Mouse (Mus musculus): ENCODE results near the gene Cux2. TPM values are rescaled to one million over a fixed set of nuclear protein-coding genes. Genes with fewer than 3 reads are reported as not detected.

Cux2 gene
- polyA plus RNA-seq, 1 experiment from 2014 or later = 1.5 TPM

DNA sequence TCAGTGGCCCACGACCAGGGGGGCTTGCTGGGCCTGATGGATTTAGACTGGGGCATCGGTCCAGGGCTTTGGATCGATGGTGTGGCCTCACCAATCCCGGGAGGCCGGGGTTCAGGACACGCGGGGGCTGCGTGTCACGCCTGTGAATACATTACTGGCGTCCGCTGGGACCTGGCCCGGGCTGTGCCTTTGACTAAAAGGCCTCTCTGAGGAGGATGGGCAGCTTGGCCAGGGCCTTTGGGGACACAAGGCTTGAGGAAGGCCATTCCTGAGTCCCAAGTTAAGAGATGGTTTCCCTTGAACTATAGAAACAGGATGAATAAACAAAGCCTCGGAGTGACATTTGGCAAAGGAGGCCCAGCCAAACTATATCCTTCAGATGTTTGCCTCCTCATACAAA lies 32.6 kb downstream of the Cux2 start:
- H3K9ac ChIP-seq (ENCODE audit: low read depth, low read length) = no peak overlapping the region

DNA sequence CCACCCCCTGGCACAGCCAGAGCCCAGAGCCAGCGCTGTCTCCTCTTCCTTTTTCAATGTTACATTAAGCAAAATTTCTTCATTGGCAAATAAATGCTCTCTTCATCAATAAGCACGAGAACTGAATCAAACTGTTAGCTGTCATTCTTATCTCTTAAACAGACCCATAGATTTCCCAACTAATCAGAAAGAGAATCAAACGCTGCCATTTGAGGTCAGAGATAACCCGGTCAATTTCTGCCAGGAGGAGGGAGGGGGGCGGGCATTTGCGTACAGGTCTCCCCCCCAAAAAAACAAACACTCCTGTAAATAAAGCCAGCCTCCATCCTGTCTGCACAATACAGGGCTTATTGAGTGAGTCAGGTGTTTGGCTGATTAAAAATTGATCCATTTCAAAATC lies 33.2 kb downstream of the Cux2 start:
- ATAC-seq = no peak
- H3K9me3 ChIP-seq (ENCODE audit: control insufficient read depth) = no peaks in the 10 kb centered on the region
- H3K27me3 ChIP-seq (replicated peaks; ENCODE audit: control insufficient read depth, insufficient read depth, low read length) = no peaks in the 10 kb centered on the region
- H3K4me2 ChIP-seq (replicated peaks; ENCODE audit: low read depth) = no peak overlapping the region
- H3K9ac ChIP-seq (ENCODE audit: low read depth, low read length) = no peak overlapping the region
- H3K4me1 ChIP-seq (replicated peaks; ENCODE audit: control insufficient read depth, insufficient read depth, low read length) = no peaks in the 10 kb centered on the region
- H3K27ac ChIP-seq (ENCODE audit: low read depth, low read length) = no peak overlapping the region
- no peak for TF ChIP-seq CTCF (IDR thresholded peaks at IDR 0.05; ENCODE audit: low read depth)
- no peak overlapping the region for H3K4me3 ChIP-seq (ENCODE audit: low read depth, low read length)
- no peaks in the 10 kb centered on the region for H3K36me3 ChIP-seq (ENCODE audit: control insufficient read depth, insufficient read depth)
- WGBS = 66% methylated on average over 6 of the region's 6 CpGs

More for the DNA sequence above, 32.6 kb downstream of the Cux2 start:
- TF ChIP-seq CTCF (IDR thresholded peaks at IDR 0.05; ENCODE audit: low read depth) = no peak
- H3K4me3 ChIP-seq (ENCODE audit: low read depth, low read length) = no peak overlapping the region
- no peaks in the 10 kb centered on the region for H3K4me1 ChIP-seq (replicated peaks; ENCODE audit: control insufficient read depth, insufficient read depth, low read length)
- 49% methylated on average over 13 of the region's 13 CpGs for WGBS
- H3K27me3 ChIP-seq (replicated peaks; ENCODE audit: control insufficient read depth, insufficient read depth, low read length) = no peaks in the 10 kb centered on the region
- no peaks in the 10 kb centered on the region for H3K36me3 ChIP-seq (ENCODE audit: control insufficient read depth, insufficient read depth)
- ATAC-seq = no peak
- no peak overlapping the region for H3K4me2 ChIP-seq (replicated peaks; ENCODE audit: low read depth)
- H3K27ac ChIP-seq (ENCODE audit: low read depth, low read length) = no peak overlapping the region
- no peaks in the 10 kb centered on the region for H3K9me3 ChIP-seq (ENCODE audit: control insufficient read depth)

DNA sequence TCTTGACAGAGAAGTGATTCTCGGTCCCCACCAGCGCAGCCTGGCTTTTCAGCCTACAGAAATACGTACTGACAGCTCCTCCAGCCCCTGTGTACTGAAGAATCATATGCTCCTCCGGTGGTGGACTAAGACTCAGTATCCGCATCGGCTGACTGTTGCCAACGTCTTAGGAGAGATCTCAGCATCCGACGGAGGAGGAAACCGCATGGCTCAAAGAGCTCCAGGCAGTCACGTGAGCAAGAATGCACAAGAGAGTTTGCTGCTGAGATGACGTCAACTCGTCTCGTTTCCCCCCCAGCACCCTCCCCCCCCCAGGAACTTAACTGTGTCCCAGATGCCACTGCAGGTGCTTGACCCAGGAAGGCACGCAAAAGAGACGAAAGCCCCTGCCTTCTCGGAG lies 34.8 kb downstream of the Cux2 start:
- H3K4me3 ChIP-seq (ENCODE audit: low read depth, low read length) = no peak overlapping the region
- no peak overlapping the region for H3K4me2 ChIP-seq (replicated peaks; ENCODE audit: low read depth)
- WGBS = 81% methylated on average over 17 of the region's 17 CpGs
- no peak overlapping the region for H3K27ac ChIP-seq (ENCODE audit: low read depth, low read length)
- no peaks in the 10 kb centered on the region for H3K9me3 ChIP-seq (ENCODE audit: control insufficient read depth)
- no peak for TF ChIP-seq CTCF (IDR thresholded peaks at IDR 0.05; ENCODE audit: low read depth)
- H3K36me3 ChIP-seq (ENCODE audit: control insufficient read depth, insufficient read depth) = no peaks in the 10 kb centered on the region
- H3K27me3 ChIP-seq (replicated peaks; ENCODE audit: control insufficient read depth, insufficient read depth, low read length) = no peaks in the 10 kb centered on the region
- no peak overlapping the region for H3K9ac ChIP-seq (ENCODE audit: low read depth, low read length)
- ATAC-seq = no peak
- no peaks in the 10 kb centered on the region for H3K4me1 ChIP-seq (replicated peaks; ENCODE audit: control insufficient read depth, insufficient read depth, low read length)

DNA sequence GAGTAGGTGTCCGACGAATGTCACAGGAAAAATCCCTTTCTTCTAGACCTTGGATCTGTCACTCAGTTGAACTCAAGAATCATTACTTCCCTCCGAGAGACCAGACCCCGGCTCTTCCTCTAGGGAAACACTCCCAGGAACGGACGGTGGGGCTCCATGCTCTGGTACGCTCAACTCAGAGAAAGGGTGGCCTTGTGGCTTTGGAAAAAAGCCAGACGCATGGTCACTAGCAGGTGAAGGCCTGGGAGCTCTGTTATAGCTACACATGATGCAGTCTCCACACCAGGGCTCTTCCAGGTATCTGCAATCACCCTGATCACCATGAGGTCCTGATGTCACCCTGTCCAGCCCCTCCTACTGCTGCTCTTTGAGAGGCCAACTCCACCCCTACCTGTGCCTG lies 35.2 kb downstream of the Cux2 start:
- no peaks in the 10 kb centered on the region for H3K4me1 ChIP-seq (replicated peaks; ENCODE audit: control insufficient read depth, insufficient read depth, low read length)
- no peak for ATAC-seq
- H3K27ac ChIP-seq (ENCODE audit: low read depth, low read length) = no peak overlapping the region
- H3K4me3 ChIP-seq (ENCODE audit: low read depth, low read length) = no peak overlapping the region
- no peak overlapping the region for H3K9ac ChIP-seq (ENCODE audit: low read depth, low read length)
- WGBS = 83% methylated on average over 8 of the region's 8 CpGs
- no peak for TF ChIP-seq CTCF (IDR thresholded peaks at IDR 0.05; ENCODE audit: low read depth)
- no peaks in the 10 kb centered on the region for H3K27me3 ChIP-seq (replicated peaks; ENCODE audit: control insufficient read depth, insufficient read depth, low read length)
- H3K4me2 ChIP-seq (replicated peaks; ENCODE audit: low read depth) = no peak overlapping the region
- H3K36me3 ChIP-seq (ENCODE audit: control insufficient read depth, insufficient read depth) = no peaks in the 10 kb centered on the region
- no peaks in the 10 kb centered on the region for H3K9me3 ChIP-seq (ENCODE audit: control insufficient read depth)

DNA sequence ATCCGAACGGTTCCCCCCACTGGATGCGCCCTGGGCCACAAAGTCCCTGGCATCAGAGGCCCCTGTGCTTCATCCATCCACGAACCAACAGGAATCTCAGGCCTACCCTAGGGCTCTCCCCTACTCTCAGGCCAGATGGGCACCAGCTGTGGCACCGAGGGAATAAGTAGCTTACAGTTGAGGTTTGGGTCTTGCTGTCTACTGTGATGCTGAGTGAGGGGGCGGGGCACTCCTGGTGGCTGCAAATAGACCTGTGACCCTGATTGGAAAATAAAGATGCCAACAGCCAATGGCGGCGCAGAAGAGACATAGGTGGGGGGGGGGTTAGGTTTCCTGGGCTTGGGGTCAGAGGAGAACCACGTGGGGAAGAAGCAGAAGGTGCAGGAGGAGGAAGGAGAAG lies 38.6 kb downstream of the Cux2 start:
- H3K27me3 ChIP-seq (replicated peaks; ENCODE audit: control insufficient read depth, insufficient read depth, low read length) = no peaks in the 10 kb centered on the region
- no peaks in the 10 kb centered on the region for H3K4me1 ChIP-seq (replicated peaks; ENCODE audit: control insufficient read depth, insufficient read depth, low read length)
- no peaks in the 10 kb centered on the region for H3K9me3 ChIP-seq (ENCODE audit: control insufficient read depth)
- no peak overlapping the region for H3K4me3 ChIP-seq (ENCODE audit: low read depth, low read length)
- no peak for TF ChIP-seq CTCF (IDR thresholded peaks at IDR 0.05; ENCODE audit: low read depth)
- no peak overlapping the region for H3K4me2 ChIP-seq (replicated peaks; ENCODE audit: low read depth)
- H3K36me3 ChIP-seq (ENCODE audit: control insufficient read depth, insufficient read depth) = no peaks in the 10 kb centered on the region
- WGBS = 50% methylated on average over 9 of the region's 9 CpGs
- no peak overlapping the region for H3K9ac ChIP-seq (ENCODE audit: low read depth, low read length)
- no peak for ATAC-seq
- no peak overlapping the region for H3K27ac ChIP-seq (ENCODE audit: low read depth, low read length)

DNA sequence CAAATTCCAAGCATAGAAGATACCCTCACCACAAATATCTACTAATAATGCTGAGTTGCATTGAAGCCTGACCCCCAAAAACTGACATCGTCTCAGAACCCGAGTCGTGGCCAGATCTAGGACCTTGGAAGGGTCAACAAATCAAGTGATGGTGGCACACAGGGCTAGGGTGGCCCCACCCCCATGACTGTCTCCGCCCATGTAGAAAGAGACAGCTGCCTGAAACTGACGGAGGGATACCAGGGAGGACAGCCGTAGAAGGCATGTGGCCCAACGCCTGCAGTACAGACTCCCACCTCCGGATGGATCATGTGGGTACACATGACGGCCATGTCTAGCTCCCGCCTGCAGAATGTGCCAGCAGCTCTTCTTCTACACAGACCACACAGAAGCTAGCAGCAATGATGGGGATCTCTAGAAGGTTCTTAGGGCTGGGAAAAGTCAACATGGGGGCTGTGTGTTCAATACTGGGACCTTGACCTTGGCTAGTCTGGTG lies 41.9 kb downstream of the Cux2 start:
- Histone ChIP-seq H3K27me3 (replicated peaks; ENCODE audit: control insufficient read depth, insufficient read depth, low read length) (no peaks in the 10 kb centered on the region), H3K4me3 (ENCODE audit: low read depth, low read length) (no peak overlapping the region), H3K4me2 (replicated peaks; ENCODE audit: low read depth) (no peak overlapping the region), H3K27ac (ENCODE audit: low read depth, low read length) (no peak overlapping the region), H3K36me3 (ENCODE audit: control insufficient read depth, insufficient read depth) (no peaks in the 10 kb centered on the region), H3K9ac (ENCODE audit: low read depth, low read length) (no peak overlapping the region), H3K9me3 (ENCODE audit: control insufficient read depth) (no peaks in the 10 kb centered on the region), H3K4me1 (replicated peaks; ENCODE audit: control insufficient read depth, insufficient read depth, low read length) (no peaks in the 10 kb centered on the region)
- TF ChIP-seq CTCF (IDR thresholded peaks at IDR 0.05; ENCODE audit: low read depth) = no peak
- WGBS = 82% methylated on average over 10 of the region's 10 CpGs
- no peak for ATAC-seq

DNA sequence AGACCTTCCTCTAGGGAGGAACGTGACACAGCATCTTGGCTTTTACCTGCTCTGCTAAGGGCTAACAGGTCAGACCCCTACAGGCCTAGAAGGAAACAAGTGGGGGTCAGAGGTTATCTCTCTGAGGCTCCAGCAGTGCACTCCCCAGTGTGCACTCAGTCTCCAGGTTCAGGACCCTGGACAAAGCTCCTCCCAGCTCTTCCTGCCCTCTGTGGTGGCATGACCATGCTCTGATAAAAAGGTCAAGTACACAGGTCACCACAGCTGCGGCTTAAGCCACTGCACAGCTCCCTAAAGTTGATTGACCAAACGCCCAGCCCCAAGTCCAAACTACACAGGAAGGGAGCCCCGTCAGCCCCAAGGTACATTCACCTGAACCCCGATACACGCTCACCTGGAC lies 46.4 kb downstream of the Cux2 start:
- TF ChIP-seq CTCF (IDR thresholded peaks at IDR 0.05; ENCODE audit: low read depth) = no peak
- no peaks in the 10 kb centered on the region for H3K4me1 ChIP-seq (replicated peaks; ENCODE audit: control insufficient read depth, insufficient read depth, low read length)
- no peaks in the 10 kb centered on the region for H3K9me3 ChIP-seq (ENCODE audit: control insufficient read depth)
- no peak overlapping the region for H3K4me2 ChIP-seq (replicated peaks; ENCODE audit: low read depth)
- 55% methylated on average over 6 of the region's 6 CpGs for WGBS
- ATAC-seq = no peak
- no peak overlapping the region for H3K27ac ChIP-seq (ENCODE audit: low read depth, low read length)
- H3K4me3 ChIP-seq (ENCODE audit: low read depth, low read length) = no peak overlapping the region
- H3K9ac ChIP-seq (ENCODE audit: low read depth, low read length) = no peak overlapping the region
- H3K27me3 ChIP-seq (replicated peaks; ENCODE audit: control insufficient read depth, insufficient read depth, low read length) = no peaks in the 10 kb centered on the region
- no peaks in the 10 kb centered on the region for H3K36me3 ChIP-seq (ENCODE audit: control insufficient read depth, insufficient read depth)

Data from intestine, postnatal 0 days (tissue).